Mouse (Mus musculus) erythroblast, embryonic 14.5 days (primary cell): Measurements from ENCODE around the gene Il17rd. TPM values are rescaled to one million over a fixed set of nuclear protein-coding genes. Genes with fewer than 3 reads are reported as not detected.

ENCODE experiments used
- H3K27me3 ChIP-seq: 2 replicates; pipeline ENCODE4 v1.6.1; 2012; ENCODE audit warnings: inconsistent platforms; ENCODE audit not compliant: control insufficient read depth
- H3K36me3 ChIP-seq: 2 replicates; pipeline ENCODE4 v1.6.1; 2012; ENCODE audit warnings: mild to moderate bottlenecking, inconsistent platforms; ENCODE audit not compliant: control insufficient read depth
- H3K4me1 ChIP-seq: 2 replicates; pipeline ENCODE4 v1.6.1; 2012; ENCODE audit warnings: inconsistent platforms; ENCODE audit not compliant: control insufficient read depth
- H3K4me3 ChIP-seq: replicated peaks from 2 replicates; pipeline ENCODE3; 2012; ENCODE audit warnings: moderate library complexity, mild to moderate bottlenecking, inconsistent platforms
- H3K9me3 ChIP-seq: 2 replicates; pipeline ENCODE4 v1.6.1; 2012; ENCODE audit warnings: low read length, inconsistent platforms, mixed read lengths; ENCODE audit not compliant: control insufficient read depth
- GATA1 ChIP-seq: IDR thresholded peaks from 2 replicates; pipeline ENCODE4 v1.6.1; 2012; ENCODE audit warnings: low read length, inconsistent platforms, mixed read lengths
- TAL1 ChIP-seq: IDR thresholded peaks from 3 replicates; pipeline ENCODE4 v1.6.1; 2012; ENCODE audit warnings: low read length, inconsistent platforms, mixed read lengths
- polyA plus RNA-seq: library from polyadenylated mRNA; stranded (reverse); fragments of >175 nt; gene quantifications from 2 replicates; pipeline ENCODE4 v1.2.3, GENCODE M21; 2012

Gene Il17rd
- polyA plus RNA-seq, 1 experiment: 0.02 TPM

DNA sequence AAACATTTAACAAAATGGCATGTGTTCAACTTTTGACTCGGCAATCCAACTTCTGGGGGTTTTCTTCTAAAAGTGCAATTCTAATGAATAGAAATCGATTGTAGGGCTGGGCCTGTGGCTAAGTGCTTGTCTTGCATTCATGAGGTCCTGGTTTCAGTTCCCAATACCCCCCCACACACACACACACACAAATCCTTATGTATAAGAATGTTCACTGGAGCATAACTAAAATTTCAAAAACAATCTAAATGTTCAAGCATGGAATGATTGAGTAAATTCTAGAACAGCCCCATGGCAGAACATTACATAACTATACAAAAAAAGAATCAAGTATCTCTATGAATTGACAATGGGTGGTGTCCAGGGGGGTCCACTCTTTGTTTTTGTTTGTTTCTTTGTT, 20.8 kb upstream of the Il17rd start:
- Histone ChIP-seq H3K36me3 (no peaks in the 10 kb centered on the region), H3K4me1 (no peaks in the 10 kb centered on the region), H3K4me3 (no peak overlapping the region), H3K27me3 (no peaks in the 10 kb centered on the region), H3K9me3 (no peaks in the 10 kb centered on the region)
- TF ChIP-seq TAL1: no peak
- no peak for TF ChIP-seq GATA1

DNA sequence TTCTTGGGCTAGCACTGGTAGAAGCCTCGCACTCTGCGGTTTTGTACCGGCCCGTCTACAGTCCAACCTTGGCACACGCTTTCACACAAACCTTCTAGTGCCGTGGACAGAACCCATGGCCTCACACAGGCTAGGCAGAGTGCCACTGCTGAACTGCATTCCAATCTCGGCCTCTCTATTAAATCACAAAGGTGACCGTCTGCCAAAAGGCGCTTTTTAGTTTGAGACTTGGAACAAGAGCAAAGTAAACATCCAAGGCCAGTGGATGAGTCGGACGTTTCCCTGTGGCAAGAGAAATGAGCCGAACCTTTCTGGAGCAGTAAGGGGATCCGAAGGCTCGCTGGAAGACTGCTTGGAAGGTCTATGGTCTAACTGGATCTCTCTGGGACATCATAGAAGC, 18.9 kb upstream of the Il17rd start:
- Histone ChIP-seq H3K4me3 (no peak overlapping the region), H3K27me3 (no peaks in the 10 kb centered on the region), H3K4me1 (no peaks in the 10 kb centered on the region), H3K36me3 (no peaks in the 10 kb centered on the region), H3K9me3 (no peaks in the 10 kb centered on the region)
- TF ChIP-seq GATA1: no peak
- no peak for TF ChIP-seq TAL1

GRCm38 (mm10) chr14:27022876-27023275, 15.9 kb upstream of the Il17rd start:
- no peak for TF ChIP-seq TAL1
- no peak for TF ChIP-seq GATA1

GRCm38 (mm10) chr14:27024664-27025063, 14.1 kb upstream of the Il17rd start:
- Histone ChIP-seq H3K4me3 (no peak overlapping the region), H3K9me3 (no peaks in the 10 kb centered on the region), H3K36me3 (no peaks in the 10 kb centered on the region), H3K4me1 (no peaks in the 10 kb centered on the region), H3K27me3 (no peaks in the 10 kb centered on the region)
- TF ChIP-seq GATA1 (no peak), TAL1 (no peak)

More at GRCm38 (mm10) chr14:27022876-27023275, 15.9 kb upstream of the Il17rd start:
- Histone ChIP-seq H3K27me3 (no peaks in the 10 kb centered on the region), H3K4me1 (no peaks in the 10 kb centered on the region), H3K9me3 (no peaks in the 10 kb centered on the region), H3K4me3 (no peak overlapping the region), H3K36me3 (no peaks in the 10 kb centered on the region)

GRCm38 (mm10) chr14:27029771-27030173, 9.0 kb upstream of the Il17rd start:
- Histone ChIP-seq H3K4me3 (no peak overlapping the region), H3K36me3 (no peaks in the 10 kb centered on the region), H3K4me1 (no peaks in the 10 kb centered on the region), H3K27me3 (no peaks in the 10 kb centered on the region), H3K9me3 (no peaks in the 10 kb centered on the region)
- TF ChIP-seq GATA1: no peak
- TF ChIP-seq TAL1: no peak

GRCm38 (mm10) chr14:27031142-27031541, 7.6 kb upstream of the Il17rd start:
- TF ChIP-seq TAL1 (no peak), GATA1 (no peak)
- H3K4me1 ChIP-seq: no peaks in the 10 kb centered on the region
- H3K36me3 ChIP-seq: no peaks in the 10 kb centered on the region

DNA sequence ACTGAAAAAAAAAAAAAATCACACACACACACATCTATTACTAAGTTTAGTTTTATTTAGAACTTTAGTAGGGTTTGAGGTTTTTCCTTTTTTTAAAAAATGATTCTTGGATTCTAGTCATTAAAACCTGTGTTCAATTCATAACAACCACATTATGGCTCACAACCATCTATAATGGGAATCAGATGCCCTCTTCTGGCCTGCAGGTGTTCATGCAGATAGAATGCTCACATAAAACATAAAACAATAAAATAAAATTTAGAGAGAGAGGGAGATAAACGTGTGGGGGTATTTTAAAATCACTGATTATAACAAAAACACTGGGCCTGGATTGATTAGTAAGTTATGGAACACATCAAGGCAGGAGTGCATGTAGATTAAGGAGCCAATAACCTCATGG, 1.2 kb upstream of the Il17rd start:
- Histone ChIP-seq H3K4me1 (peaks cover 7% of the 10 kb centered on the region), H3K9me3 (no peaks in the 10 kb centered on the region; the same call in 1 of the 2 replicates), H3K4me3 (no peak overlapping the region), H3K27me3 (peaks cover 50% of the 10 kb centered on the region), H3K36me3 (no peaks in the 10 kb centered on the region)
- TF ChIP-seq TAL1: no peak
- no peak for TF ChIP-seq GATA1

More at GRCm38 (mm10) chr14:27031142-27031541, 7.6 kb upstream of the Il17rd start:
- no peaks in the 10 kb centered on the region for H3K27me3 ChIP-seq
- no peak overlapping the region for H3K4me3 ChIP-seq
- no peaks in the 10 kb centered on the region for H3K9me3 ChIP-seq

GRCm38 (mm10) chr14:27039281-27040248, 824 bp downstream of the Il17rd start:
- H3K4me1 ChIP-seq: peaks cover 7% of the 10 kb centered on the region
- no peak for TF ChIP-seq TAL1
- TF ChIP-seq GATA1: no peak
- peaks cover 65% of the 10 kb centered on the region for H3K27me3 ChIP-seq
- H3K9me3 ChIP-seq: no peaks in the 10 kb centered on the region; the same call in 1 of the 2 replicates
- no peaks in the 10 kb centered on the region for H3K36me3 ChIP-seq
- H3K4me3 ChIP-seq: peak overlapping the region; percentile 54

DNA sequence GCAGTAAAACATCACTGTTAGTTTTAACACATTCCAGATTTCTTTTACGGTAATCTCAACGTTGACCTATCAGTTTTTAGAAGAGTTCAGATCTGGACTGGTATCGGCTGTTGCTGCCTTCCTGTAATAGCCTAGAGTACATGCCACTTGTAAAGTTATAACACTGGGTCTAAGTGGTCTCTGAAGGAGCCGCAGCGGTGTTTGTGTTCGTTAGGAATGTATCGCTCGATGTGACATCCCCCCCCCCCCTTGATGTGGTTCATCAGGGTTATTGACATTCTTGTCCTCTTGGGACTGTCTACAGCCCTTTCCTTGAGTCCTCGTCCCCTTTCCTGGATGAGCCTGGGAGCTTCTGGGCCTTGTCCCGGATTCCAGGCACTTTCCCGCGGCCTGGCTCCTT, 1.7 kb downstream of the Il17rd start:
- H3K27me3 ChIP-seq: peaks cover 69% of the 10 kb centered on the region
- TF ChIP-seq TAL1 (no peak), GATA1 (no peak)
- H3K4me1 ChIP-seq: peaks cover 7% of the 10 kb centered on the region
- H3K9me3 ChIP-seq: no peaks in the 10 kb centered on the region; the same call in 1 of the 2 replicates
- H3K4me3 ChIP-seq: no peak overlapping the region
- no peaks in the 10 kb centered on the region for H3K36me3 ChIP-seq
